Mouse (Mus musculus) forebrain, embryonic 14.5 days (tissue): ENCODE data around the gene Kirrel3. TPM values are rescaled to one million over a fixed set of nuclear protein-coding genes. Genes with fewer than 3 reads are reported as not detected.

ENCODE experiments used
- ATAC-seq: fragments of 200-750 bp; cut with Nextera tagmentation; 2 replicates; pipeline ENCODE4 v1.8.0; 2017; ENCODE audit warnings: mild to moderate bottlenecking, moderate library complexity
- DNase-seq: peaks from one replicate; pipeline ENCODE4 v3.0.0-alpha.2; 2015; ENCODE audit warnings: low spot score
- H3K27ac ChIP-seq: fragments of 300-500 bp; sonication (generic); 2 replicates; pipeline ENCODE4 v1.5.1; 2014; ENCODE audit warnings: low read depth, mild to moderate bottlenecking, control low read depth, low read length, moderate library complexity
- H3K27me3 ChIP-seq: fragments of 300-500 bp; sonication (generic); replicated peaks from 2 replicates; pipeline ENCODE4 v1.6.1; 2014; ENCODE audit warnings: low read length, control low read depth, mixed read lengths; ENCODE audit not compliant: control insufficient read depth, insufficient read depth
- H3K36me3 ChIP-seq: fragments of 300-500 bp; sonication (generic); 2 replicates; pipeline ENCODE4 v1.6.1; 2014; ENCODE audit warnings: low read length, control low read depth; ENCODE audit not compliant: control insufficient read depth, insufficient read depth
- H3K4me1 ChIP-seq: fragments of 300-500 bp; sonication (generic); 2 replicates; pipeline ENCODE4 v1.6.1; 2014; ENCODE audit warnings: antibody characterized with exemption, low read length, control low read depth; ENCODE audit not compliant: control insufficient read depth, insufficient read depth
- H3K4me2 ChIP-seq: fragments of 300-500 bp; sonication (generic); 2 replicates; pipeline ENCODE4 v1.6.1; 2014; ENCODE audit warnings: mild to moderate bottlenecking, control low read depth, low read length
- H3K4me3 ChIP-seq: fragments of 300-500 bp; sonication (generic); 2 replicates; pipeline ENCODE4 v1.5.1; 2014; ENCODE audit warnings: low read depth, low read length, control low read depth
- H3K9ac ChIP-seq: fragments of 300-500 bp; sonication (generic); 2 replicates; pipeline ENCODE4 v1.6.1; 2014; ENCODE audit warnings: mild to moderate bottlenecking, low read length, control low read depth, moderate library complexity
- H3K9me3 ChIP-seq: fragments of 300-500 bp; sonication (generic); replicated peaks from 2 replicates; pipeline ENCODE4 v1.6.1; 2016; ENCODE audit warnings: low read length, control low read depth, mixed read lengths; ENCODE audit not compliant: control insufficient read depth
- WGBS: fragments of 180-500 bp; shearing (Covaris S2); extraction: QIAGEN DNeasy Blood & Tissue Kit; methylation state at CpG from one replicate; pipeline ENCODE4 v1.1.7; 2014; 5-methylcytosine and 5-hydroxymethylcytosine counted together
- polyA plus RNA-seq: library from polyadenylated mRNA; unstranded; fragments of >200 nt; fragmentation: Nextera tagmentation; extraction: Ambion mirVana; gene quantifications from 2 replicates; pipeline ENCODE4 v1.2.1, GENCODE M21; 2014

Gene Kirrel3
- polyA plus RNA-seq, 1 experiment from 2014 or later = 31.0 TPM

- Histone ChIP-seq H3K4me1 (no peaks in the 10 kb centered on the region), H3K27ac (no peak overlapping the region), H3K9ac (no peak overlapping the region), H3K4me2 (no peak overlapping the region), H3K36me3 (0 out of 2 replicates have a peak, but pooled peaks cover 2% of the 10 kb centered on the region), H3K27me3 (no peaks in the 10 kb centered on the region), H3K4me3 (no peak overlapping the region), H3K9me3 (no peaks in the 10 kb centered on the region)
- WGBS = 86% methylated on average over 3 of the region's 3 CpGs
- ATAC-seq (no peak), DNase-seq (no peak)
Measured at GRCm38 (mm10) chr9:35056611-35057010, 570.9 kb downstream of the Kirrel3 start.

GRCm38 (mm10) chr9:35057631-35058030 lies 571.9 kb downstream of the Kirrel3 start:
- H3K9me3 ChIP-seq = no peaks in the 10 kb centered on the region
- no peak overlapping the region for H3K4me3 ChIP-seq
- no peaks in the 10 kb centered on the region for H3K27me3 ChIP-seq
- DNase-seq (no peak), ATAC-seq (no peak)
- H3K4me1 ChIP-seq = no peaks in the 10 kb centered on the region
- H3K9ac ChIP-seq = no peak overlapping the region
- 86% methylated on average over 6 of the region's 6 CpGs for WGBS
- no peak overlapping the region for H3K27ac ChIP-seq
- H3K4me2 ChIP-seq = no peak overlapping the region
- 0 out of 2 replicates have a peak, but pooled peaks cover 2% of the 10 kb centered on the region for H3K36me3 ChIP-seq

- DNase-seq (no peak), ATAC-seq (no peak)
- Histone ChIP-seq H3K4me2 (no peak overlapping the region), H3K4me3 (no peak overlapping the region), H3K9me3 (no peaks in the 10 kb centered on the region), H3K27ac (no peak overlapping the region), H3K4me1 (no peaks in the 10 kb centered on the region), H3K36me3 (0 out of 2 replicates have a peak, but pooled peaks cover 2% of the 10 kb centered on the region), H3K9ac (no peak overlapping the region), H3K27me3 (no peaks in the 10 kb centered on the region)
- WGBS = 96% methylated on average over 4 of the region's 4 CpGs
Measured at GRCm38 (mm10) chr9:35058186-35058585, 572.5 kb downstream of the Kirrel3 start.

GRCm38 (mm10) chr9:35058596-35059354 lies 573.1 kb downstream of the Kirrel3 start:
- H3K36me3 ChIP-seq = no peaks in the 10 kb centered on the region
- no peak for ATAC-seq
- 98% methylated on average over 2 of the region's 2 CpGs for WGBS

GRCm38 (mm10) chr9:35059881-35060280 lies 574.2 kb downstream of the Kirrel3 start:
- H3K4me2 ChIP-seq = no peak overlapping the region
- H3K9ac ChIP-seq = no peak overlapping the region
- ATAC-seq (no peak), DNase-seq (no peak)
- H3K4me1 ChIP-seq = no peaks in the 10 kb centered on the region
- no peaks in the 10 kb centered on the region for H3K36me3 ChIP-seq
- no peaks in the 10 kb centered on the region for H3K9me3 ChIP-seq
- WGBS = 90% methylated on average over 5 of the region's 5 CpGs
- H3K27ac ChIP-seq = no peak overlapping the region
- H3K27me3 ChIP-seq = no peaks in the 10 kb centered on the region
- no peak overlapping the region for H3K4me3 ChIP-seq

More at GRCm38 (mm10) chr9:35058596-35059354, 573.1 kb downstream of the Kirrel3 start:
- no peaks in the 10 kb centered on the region for H3K9me3 ChIP-seq
- H3K4me2 ChIP-seq = no peak overlapping the region
- no peaks in the 10 kb centered on the region for H3K4me1 ChIP-seq
- H3K27me3 ChIP-seq = no peaks in the 10 kb centered on the region
- H3K9ac ChIP-seq = no peak overlapping the region
- DNase-seq = no peak
- H3K4me3 ChIP-seq = no peak overlapping the region
- H3K27ac ChIP-seq = no peak overlapping the region

- Histone ChIP-seq H3K27me3 (no peaks in the 10 kb centered on the region), H3K9me3 (no peaks in the 10 kb centered on the region), H3K9ac (no peak overlapping the region), H3K4me3 (no peak overlapping the region), H3K36me3 (no peaks in the 10 kb centered on the region), H3K27ac (no peak overlapping the region), H3K4me2 (no peak overlapping the region), H3K4me1 (no peaks in the 10 kb centered on the region)
- 80% methylated on average over 2 of the region's 2 CpGs for WGBS
- no peak for ATAC-seq
- no peak for DNase-seq
Measured at GRCm38 (mm10) chr9:35061446-35061845, 575.8 kb downstream of the Kirrel3 start.
